Mouse (Mus musculus) midbrain, embryonic 12.5 days (tissue): ENCODE data around the gene Tpp1. TPM values are rescaled to one million over a fixed set of nuclear protein-coding genes. Genes with fewer than 3 reads are reported as not detected.
"Not testable (repeated sequence)": the region's sequence is repeated elsewhere in the genome, so short reads cannot be mapped to it uniquely, and the experiment has no call there.

ENCODE experiments used
- ATAC-seq: fragments of 200-750 bp; cut with Nextera tagmentation; 2 replicates; pipeline ENCODE4 v1.8.0; 2017; ENCODE audit warnings: low read depth, moderate TSS enrichment, moderate library complexity; ENCODE audit not compliant: low FRiP score
- H3K27ac ChIP-seq: fragments of 300-500 bp; sonication (generic); replicated peaks from 2 replicates; pipeline ENCODE4 v1.5.1; 2016; ENCODE audit warnings: mild to moderate bottlenecking
- H3K27me3 ChIP-seq: fragments of 300-500 bp; sonication (generic); 2 replicates; pipeline ENCODE4 v1.6.1; 2016; ENCODE audit warnings: mild to moderate bottlenecking
- H3K36me3 ChIP-seq: fragments of 300-500 bp; sonication (generic); 2 replicates; pipeline ENCODE4 v1.6.1; 2016
- H3K4me1 ChIP-seq: fragments of 300-500 bp; sonication (generic); 2 replicates; pipeline ENCODE4 v1.6.1; 2016
- H3K4me2 ChIP-seq: fragments of 300-500 bp; sonication (generic); replicated peaks from 2 replicates; pipeline ENCODE4 v1.6.1; 2016; ENCODE audit warnings: mild to moderate bottlenecking, moderate library complexity
- H3K4me3 ChIP-seq: fragments of 300-500 bp; sonication (generic); 2 replicates; pipeline ENCODE4 v1.5.1; 2016; ENCODE audit warnings: mild to moderate bottlenecking
- H3K9ac ChIP-seq: fragments of 300-500 bp; sonication (generic); replicated peaks from 2 replicates; pipeline ENCODE4 v1.6.1; 2016; ENCODE audit warnings: mild to moderate bottlenecking, moderate library complexity
- H3K9me3 ChIP-seq: fragments of 300-500 bp; sonication (generic); 2 replicates; pipeline ENCODE4 v1.6.1; 2016; ENCODE audit warnings: mild to moderate bottlenecking
- WGBS: fragments of 180-500 bp; shearing (Covaris S2); methylation state at CpG from one replicate; pipeline ENCODE4 v1.1.7; 2016; 5-methylcytosine and 5-hydroxymethylcytosine counted together
- polyA plus RNA-seq: library from polyadenylated mRNA; unstranded; fragments of >200 nt; fragmentation: Nextera tagmentation; extraction: Ambion mirVana; gene quantifications from 2 replicates; pipeline ENCODE4 v1.2.1, GENCODE M21; 2016

The Tpp1 gene
- polyA plus RNA-seq, 1 experiment from 2014 or later: 44.4 TPM

GRCm38 (mm10) chr7:105737648-105738047, 14.4 kb downstream of the Tpp1 start:
- H3K27me3 ChIP-seq: no peaks in the 10 kb centered on the region
- peak overlapping the region; percentile 72 for H3K4me2 ChIP-seq
- H3K4me3 ChIP-seq: peak overlapping the region; percentile 82
- WGBS: 25% methylated on average over 3 of the region's 3 CpGs
- H3K27ac ChIP-seq: no peak overlapping the region
- H3K36me3 ChIP-seq: peaks cover 54% of the 10 kb centered on the region
- peaks cover 25% of the 10 kb centered on the region for H3K4me1 ChIP-seq
- H3K9me3 ChIP-seq: no peaks in the 10 kb centered on the region
- peak overlapping the region; percentile 90; the same call in 1 of the 2 replicates for H3K9ac ChIP-seq
- no peak for ATAC-seq

- WGBS: under 1% methylated on average over 29 of the region's 30 CpGs
- H3K4me1 ChIP-seq: peaks cover 25% of the 10 kb centered on the region
- H3K27ac ChIP-seq: peak within 1 kb of the TSS; percentile 84
- H3K27me3 ChIP-seq: no peaks in the 10 kb centered on the region
- peak within 1 kb of the TSS; percentile 90 for H3K9ac ChIP-seq
- H3K4me2 ChIP-seq: peak within 1 kb of the TSS; percentile 72
- H3K36me3 ChIP-seq: peaks cover 54% of the 10 kb centered on the region
- no peak for ATAC-seq
- no peaks in the 10 kb centered on the region for H3K9me3 ChIP-seq
- peak within 1 kb of the TSS; percentile 82 for H3K4me3 ChIP-seq
These were observed 15.0 kb downstream of the Tpp1 start, which contains the start of gene Rrp8 for GRCm38 (mm10) chr7:105736911-105737521. TSS of gene Rrp8 (minus strand) at chr7:105737385.

GRCm38 (mm10) chr7:105736264-105736901, 15.7 kb downstream of the Tpp1 start, which contains the start of gene Ilk:
TSS of gene Ilk (plus strand) at chr7:105736592.
- WGBS: under 1% methylated on average over 49 of the region's 62 CpGs
- Histone ChIP-seq H3K36me3 (peaks cover 54% of the 10 kb centered on the region), H3K9me3 (no peaks in the 10 kb centered on the region), H3K4me1 (peaks cover 25% of the 10 kb centered on the region), H3K27me3 (no peaks in the 10 kb centered on the region), H3K9ac (peak within 1 kb of the TSS; percentile 90), H3K27ac (peak within 1 kb of the TSS; percentile 84), H3K4me2 (peak within 1 kb of the TSS; percentile 72), H3K4me3 (peak within 1 kb of the TSS; percentile 82)
- ATAC-seq: peak; percentile 98

GRCm38 (mm10) chr7:105735464-105735863, 16.6 kb downstream of the Tpp1 start:
- not testable (repeated sequence) for H3K27ac ChIP-seq, H3K27me3 ChIP-seq, ATAC-seq, H3K9me3 ChIP-seq
- Histone ChIP-seq H3K4me2 (peak overlapping the region; percentile 72), H3K9ac (peak overlapping the region; percentile 90), H3K4me3 (peak overlapping the region; percentile 82), H3K4me1 (peaks cover 25% of the 10 kb centered on the region), H3K36me3 (peaks cover 52% of the 10 kb centered on the region)
- 51% methylated on average over 4 of the region's 4 CpGs for WGBS

- H3K27me3 ChIP-seq: no peaks in the 10 kb centered on the region
These were observed 17.2 kb downstream of the Tpp1 start for GRCm38 (mm10) chr7:105734826-105735225.

GRCm38 (mm10) chr7:105733836-105734235, 18.2 kb downstream of the Tpp1 start:
- Histone ChIP-seq H3K36me3 (peaks cover 53% of the 10 kb centered on the region), H3K4me1 (peaks cover 28% of the 10 kb centered on the region), H3K4me3 (no peak overlapping the region), H3K27me3 (no peaks in the 10 kb centered on the region), H3K9me3 (no peaks in the 10 kb centered on the region), H3K9ac (no peak overlapping the region), H3K4me2 (no peak overlapping the region), H3K27ac (no peak overlapping the region)
- no peak for ATAC-seq
- WGBS: 98% methylated on average over 11 of the region's 11 CpGs

More at GRCm38 (mm10) chr7:105734826-105735225, 17.2 kb downstream of the Tpp1 start:
- Histone ChIP-seq H3K4me1 (peaks cover 25% of the 10 kb centered on the region), H3K27ac (no peak overlapping the region), H3K36me3 (peaks cover 47% of the 10 kb centered on the region), H3K9ac (no peak overlapping the region), H3K4me3 (no peak overlapping the region), H3K4me2 (no peak overlapping the region), H3K9me3 (no peaks in the 10 kb centered on the region)
- no peak for ATAC-seq
- WGBS: 92% methylated on average over 8 of the region's 8 CpGs

- H3K36me3 ChIP-seq: peaks cover 43% of the 10 kb centered on the region
- peak; percentile 67 for ATAC-seq
- 38% methylated on average over 6 of the region's 6 CpGs for WGBS
- no peak overlapping the region for H3K4me2 ChIP-seq
- H3K27ac ChIP-seq: peak overlapping the region; percentile 58
- H3K27me3 ChIP-seq: no peaks in the 10 kb centered on the region
- H3K9me3 ChIP-seq: no peaks in the 10 kb centered on the region
- peaks cover 9% of the 10 kb centered on the region; the same call in 1 of the 2 replicates for H3K4me1 ChIP-seq
- no peak overlapping the region for H3K9ac ChIP-seq
- no peak overlapping the region for H3K4me3 ChIP-seq
These were observed 23.2 kb downstream of the Tpp1 start for GRCm38 (mm10) chr7:105728701-105729428.

GRCm38 (mm10) chr7:105726980-105727325, 25.1 kb downstream of the Tpp1 start:
- no peaks in the 10 kb centered on the region for H3K27me3 ChIP-seq
- H3K4me2 ChIP-seq: no peak overlapping the region
- WGBS: 94% methylated on average over 4 of the region's 4 CpGs
- H3K9ac ChIP-seq: peak overlapping the region; percentile 31; the same call in 1 of the 2 replicates
- no peaks in the 10 kb centered on the region for H3K9me3 ChIP-seq
- no peak overlapping the region for H3K27ac ChIP-seq
- no peak for ATAC-seq
- peaks cover 24% of the 10 kb centered on the region for H3K36me3 ChIP-seq
- peaks cover 9% of the 10 kb centered on the region; the same call in 1 of the 2 replicates for H3K4me1 ChIP-seq
- H3K4me3 ChIP-seq: no peak overlapping the region

GRCm38 (mm10) chr7:105726144-105726979, 25.7 kb downstream of the Tpp1 start:
- Histone ChIP-seq H3K36me3 (peaks cover 18% of the 10 kb centered on the region), H3K4me3 (no peak overlapping the region), H3K4me2 (no peak overlapping the region), H3K9me3 (no peaks in the 10 kb centered on the region), H3K27ac (0 out of 2 replicates have a peak overlapping the region, but pooled peaks have one; percentile 30), H3K4me1 (peaks cover 9% of the 10 kb centered on the region; the same call in 1 of the 2 replicates), H3K27me3 (no peaks in the 10 kb centered on the region), H3K9ac (peak overlapping the region; percentile 31; the same call in 1 of the 2 replicates)
- 84% methylated on average over 4 of the region's 4 CpGs for WGBS
- ATAC-seq: peak; percentile 77

- Histone ChIP-seq H3K27me3 (no peaks in the 10 kb centered on the region), H3K9me3 (no peaks in the 10 kb centered on the region), H3K4me3 (no peak overlapping the region), H3K36me3 (no peaks in the 10 kb centered on the region), H3K27ac (no peak overlapping the region), H3K4me1 (no peaks in the 10 kb centered on the region), H3K9ac (no peak overlapping the region), H3K4me2 (no peak overlapping the region)
- 84% methylated on average over 2 of the region's 2 CpGs for WGBS
- no peak for ATAC-seq
These were observed 30.1 kb downstream of the Tpp1 start for GRCm38 (mm10) chr7:105721916-105722315.

GRCm38 (mm10) chr7:105715366-105715765, 36.7 kb downstream of the Tpp1 start:
- Histone ChIP-seq H3K27me3 (no peaks in the 10 kb centered on the region), H3K27ac (no peak overlapping the region), H3K4me2 (no peak overlapping the region), H3K36me3 (no peaks in the 10 kb centered on the region), H3K4me3 (no peak overlapping the region), H3K4me1 (no peaks in the 10 kb centered on the region), H3K9me3 (no peaks in the 10 kb centered on the region), H3K9ac (no peak overlapping the region)
- no peak for ATAC-seq
- 61% methylated on average over 3 of the region's 3 CpGs for WGBS
